In genomic region chr12:108292957-108293356, GRCm38 (mm10) we compare ENCODE assay signal across 9 mouse cellular contexts. TPM values are rescaled to one million over a fixed set of nuclear protein-coding genes. Genes with fewer than 3 reads are reported as not detected.
A peak's percentile ranks its signal among the peaks of the same experiment; 100 is the strongest.
DNase-seq lines count a peak whose midpoint lies in the region; ATAC-seq and TF ChIP-seq lines count a peak whose summit lies in the region.
"Had no signal": no experiment of that assay in that cellular context is flagged by ENCODE, and none has a peak within 500 bp of the region (broad histone marks: within the 10 kb centered on the region; RNA-seq: fewer than 3 reads in every experiment).

No protein-coding gene starts in this region.

- DNase-seq in MN1 (ENCODE audit: low spot score): peak; percentile 71
- DNase-seq in c-Kit-positive CD71-positive TER-119-positive erythroid progenitor cells, embryonic 14.5 days (ENCODE audit: low spot score): peak; percentile 35
- DNase-seq in layer of hippocampus, adult 2 months (ENCODE audit: low spot score in 2 of 2): peak; percentile 65 to 77
- peak; percentile 73 for DNase-seq in retina, postnatal 7 days (ENCODE audit: low read depth, low spot score)
- peak; percentile 67 to 74 for DNase-seq in urinary bladder, postnatal 36 days (ENCODE audit: low spot score in 2 of 2)

- H3K27me3 ChIP-seq in forebrain, embryonic 13.5 days: no peaks in the 10 kb centered on the region; the same call in 1 of the 2 replicates
- H3K27me3 ChIP-seq in lung, embryonic 16.5 days (ENCODE audit: control insufficient read depth, insufficient read depth, low read depth, low read length): no peaks in the 10 kb centered on the region

- WGBS in forebrain, embryonic 13.5 days: 2% methylated on average over 8 of the region's 8 CpGs
- 5% methylated on average over 8 of the region's 8 CpGs for WGBS in lung, embryonic 16.5 days

- H3K4me2 ChIP-seq in forebrain, embryonic 13.5 days: peak overlapping the region; percentile 38
- H3K4me2 ChIP-seq in lung, embryonic 16.5 days (ENCODE audit: low read depth, low read length): peak overlapping the region; percentile 38; the same call in 1 of the 2 replicates

- no peaks in the 10 kb centered on the region for H3K36me3 ChIP-seq in forebrain, embryonic 13.5 days (ENCODE audit: poor library complexity, severe bottlenecking)
- no peaks in the 10 kb centered on the region for H3K36me3 ChIP-seq in lung, embryonic 16.5 days (ENCODE audit: control insufficient read depth, insufficient read depth, low read length)

- H3K4me3 ChIP-seq in forebrain, embryonic 13.5 days: no peak overlapping the region
- H3K4me3 ChIP-seq in layer of hippocampus, adult 2 months: no peak overlapping the region
- no peak overlapping the region for H3K4me3 ChIP-seq in lung, embryonic 16.5 days (ENCODE audit: low read length)

- no peaks in the 10 kb centered on the region for H3K9me3 ChIP-seq in forebrain, embryonic 13.5 days (replicated peaks)
- no peaks in the 10 kb centered on the region for H3K9me3 ChIP-seq in lung, embryonic 16.5 days (ENCODE audit: control insufficient read depth, low read length)

- ATAC-seq in forebrain, embryonic 13.5 days: peak; percentile 72
- peak; percentile 72 to 86 for ATAC-seq in hematopoietic stem cell, adult 5-6 weeks (replicated peaks in 1 of 2; ENCODE audit: insufficient read depth in 1 of 2, low FRiP score in 2 of 2, low TSS enrichment in 1 of 2, low read depth in 1 of 2, poor library complexity in 2 of 2, severe bottlenecking in 2 of 2)
- peak; percentile 53; the same call in 1 of the 2 replicates for ATAC-seq in lung, embryonic 16.5 days (ENCODE audit: low read depth)

- H3K27ac ChIP-seq in forebrain, embryonic 13.5 days: no peak overlapping the region
- no peak overlapping the region for H3K27ac ChIP-seq in layer of hippocampus, adult 2 months
- no peak overlapping the region for H3K27ac ChIP-seq in lung, embryonic 16.5 days (ENCODE audit: low read length)
- H3K27ac ChIP-seq: macrophage had no signal

- no peak overlapping the region for H3K9ac ChIP-seq in forebrain, embryonic 13.5 days
- no peak overlapping the region for H3K9ac ChIP-seq in lung, embryonic 16.5 days (ENCODE audit: low read length)

- peak; percentile 94 for TF ChIP-seq CTCF in layer of hippocampus, adult 2 months (conservative IDR thresholded peaks at IDR 0.05)

- H3K4me1 ChIP-seq in forebrain, embryonic 13.5 days: peaks cover 16% of the 10 kb centered on the region
- peaks cover 8% of the 10 kb centered on the region for H3K4me1 ChIP-seq in lung, embryonic 16.5 days (replicated peaks; ENCODE audit: control insufficient read depth, insufficient read depth, low read length)

RNA-seq across cellular contexts. Expression of gene Hhipl1, which starts 13.1 kb away (rescaled TPM):
- 2.5 and 2.7 TPM in 2 replicates for polyA plus RNA-seq in forebrain, embryonic 13.5 days (2015; fragmentation: Nextera tagmentation; extraction: Ambion mirVana)
- total RNA-seq in hematopoietic stem cell, adult 5-6 weeks (2017): not detected in 2 replicates
- total RNA-seq in layer of hippocampus, adult 2 months (2021): 1 to 10 TPM; 5.1 to 6.4 TPM
- polyA plus RNA-seq in lung, embryonic 16.5 days (2015; fragmentation: Nextera tagmentation; extraction: Ambion mirVana): 0.88 and 0.91 TPM in 2 replicates
- polyA plus RNA-seq: macrophage had no signal

RNA-seq across cellular contexts. Expression of gene Ccdc85c, which starts 17.7 kb away (rescaled TPM):
- 16.2 and 17.4 TPM in 2 replicates for polyA plus RNA-seq in forebrain, embryonic 13.5 days (2015; fragmentation: Nextera tagmentation; extraction: Ambion mirVana)
- 1.4 and 4.4 TPM in 2 replicates for total RNA-seq in hematopoietic stem cell, adult 5-6 weeks (2017)
- 10 to 100 TPM; 68.4 to 68.5 TPM for total RNA-seq in layer of hippocampus, adult 2 months (2021)
- 4.6 and 5.5 TPM in 2 replicates for polyA plus RNA-seq in lung, embryonic 16.5 days (2015; fragmentation: Nextera tagmentation; extraction: Ambion mirVana)

RNA-seq across cellular contexts. Expression of gene Cyp46a1, which starts 41.2 kb away (rescaled TPM):
- 23.1 and 26.3 TPM in 2 replicates for polyA plus RNA-seq in forebrain, embryonic 13.5 days (2015; fragmentation: Nextera tagmentation; extraction: Ambion mirVana)
- total RNA-seq in hematopoietic stem cell, adult 5-6 weeks (2017): 0.10 and 0.38 TPM in 2 replicates
- total RNA-seq in layer of hippocampus, adult 2 months (2021): 100 to 1,000 TPM; 169 TPM
- polyA plus RNA-seq in lung, embryonic 16.5 days (2015; fragmentation: Nextera tagmentation; extraction: Ambion mirVana): 6.5 and 7.4 TPM in 2 replicates
- polyA plus RNA-seq: macrophage had no signal

Comparison
In these comparisons a context has a peak if more than half of its experiments do, and no peak if none do; other contexts are left out.
1. RNA of gene Ccdc85c, which starts 17.7 kb away (total RNA-seq): 68.4 to 68.5 TPM in layer of hippocampus, adult 2 months; 1.4 to 4.4 TPM in hematopoietic stem cell, adult 5-6 weeks; every median in the first group is over 10 times any median in the second.
2. RNA of gene Cyp46a1, which starts 41.2 kb away (total RNA-seq): 169 TPM in layer of hippocampus, adult 2 months; 0.10 to 0.38 TPM in hematopoietic stem cell, adult 5-6 weeks; every median in the first group is over 100 times any median in the second.
3. Peak in every context shown above with its lines, with median percentiles within 50 percentile points of each other: DNase-seq and ATAC-seq.